Mouse (Mus musculus) ovary, postnatal 10 days (tissue): Measurements from ENCODE around the gene Il1rn.

Experiments
- DNase-seq: peaks from one replicate; pipeline ENCODE4 v3.0.0; 2022; ENCODE audit warnings: low spot score

Il1rn gene

DNA sequence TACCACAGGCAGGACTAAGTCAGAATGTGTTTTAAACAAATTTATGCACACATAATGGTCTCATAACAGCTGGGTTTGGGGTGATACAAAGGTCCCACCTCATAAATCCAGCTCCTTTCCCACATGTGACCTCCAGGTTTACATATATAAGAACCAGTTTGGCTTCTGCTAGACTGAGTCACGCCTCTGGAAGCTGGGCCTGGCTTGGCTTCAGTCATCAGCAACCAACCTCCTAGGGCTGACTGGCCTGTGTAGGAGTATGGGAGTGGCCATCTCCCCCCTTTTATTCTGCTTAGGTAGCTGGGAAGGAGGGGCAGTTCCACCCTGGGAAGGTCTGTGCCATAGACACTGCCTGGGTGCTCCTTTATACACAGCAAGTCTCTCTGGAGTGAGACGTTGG, at the start of gene Il1rn:
Gene Il1rn (plus strand): TSS at position 309 of the 400 bp plus-strand sequence.
- DNase-seq = no peak

DNA sequence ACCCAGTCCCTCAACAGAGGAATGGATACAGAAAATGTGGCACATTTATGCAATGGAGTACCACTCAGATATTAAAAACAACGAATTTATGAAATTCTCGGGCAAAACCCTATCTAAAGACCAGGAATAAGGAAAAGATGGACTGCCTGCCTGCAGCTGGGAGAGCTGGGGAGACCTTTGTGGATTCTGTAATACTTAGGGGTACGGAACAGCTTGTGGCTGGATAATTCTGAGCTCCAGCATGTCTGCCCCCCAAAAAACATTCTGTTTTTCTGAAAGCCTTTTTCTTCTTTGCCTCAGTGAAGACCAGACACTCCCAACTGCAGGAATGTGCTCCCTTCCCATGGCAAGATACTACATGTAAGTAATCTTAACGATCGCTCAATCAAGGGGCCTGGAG, 45.8 kb upstream of the Il1rn start, which contains the start of gene Il1f10:
Gene Il1f10 (plus strand): TSS at position 301 of the 400 bp plus-strand sequence.
- no peak for DNase-seq

DNA sequence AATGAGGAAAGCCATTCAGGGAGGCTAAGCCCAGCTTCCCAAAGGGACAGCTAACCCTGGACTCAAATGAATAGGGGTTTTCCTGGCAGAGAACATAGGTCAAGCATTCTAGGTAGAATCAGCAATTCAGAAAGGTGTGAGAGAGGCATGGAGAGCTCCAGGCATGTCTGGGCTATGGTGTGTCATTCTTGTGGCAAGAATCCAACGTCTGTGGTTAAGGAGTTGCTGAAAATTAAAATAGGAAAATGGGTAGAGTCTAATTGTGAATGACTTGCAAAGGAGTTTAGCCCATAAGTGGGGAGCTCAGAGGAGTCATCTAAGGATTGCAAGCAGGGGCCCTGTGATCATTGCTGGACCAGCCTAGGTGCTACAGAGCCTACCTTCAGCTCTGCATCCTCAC, 42.0 kb upstream of the Il1rn start:
- DNase-seq = no peak

DNA sequence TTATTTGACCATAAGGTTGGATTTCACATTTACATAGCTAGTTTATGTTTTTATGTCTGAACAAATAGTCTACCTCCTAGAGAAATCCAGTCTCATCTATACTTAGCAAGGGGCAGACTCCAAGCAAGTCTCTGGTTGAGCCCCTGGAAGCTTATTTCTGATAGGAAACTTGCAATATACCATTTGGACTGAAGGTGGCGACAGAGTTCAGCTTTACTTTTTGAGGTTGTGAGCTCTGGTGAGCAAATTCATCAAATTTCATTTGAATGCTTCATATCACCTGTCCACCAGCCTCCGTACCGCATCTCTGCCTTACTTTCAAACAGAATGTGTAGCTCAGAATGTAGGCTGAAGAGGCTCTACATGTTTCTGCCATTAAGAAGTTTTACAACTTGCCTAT, 39.8 kb upstream of the Il1rn start:
- DNase-seq = no peak

DNA sequence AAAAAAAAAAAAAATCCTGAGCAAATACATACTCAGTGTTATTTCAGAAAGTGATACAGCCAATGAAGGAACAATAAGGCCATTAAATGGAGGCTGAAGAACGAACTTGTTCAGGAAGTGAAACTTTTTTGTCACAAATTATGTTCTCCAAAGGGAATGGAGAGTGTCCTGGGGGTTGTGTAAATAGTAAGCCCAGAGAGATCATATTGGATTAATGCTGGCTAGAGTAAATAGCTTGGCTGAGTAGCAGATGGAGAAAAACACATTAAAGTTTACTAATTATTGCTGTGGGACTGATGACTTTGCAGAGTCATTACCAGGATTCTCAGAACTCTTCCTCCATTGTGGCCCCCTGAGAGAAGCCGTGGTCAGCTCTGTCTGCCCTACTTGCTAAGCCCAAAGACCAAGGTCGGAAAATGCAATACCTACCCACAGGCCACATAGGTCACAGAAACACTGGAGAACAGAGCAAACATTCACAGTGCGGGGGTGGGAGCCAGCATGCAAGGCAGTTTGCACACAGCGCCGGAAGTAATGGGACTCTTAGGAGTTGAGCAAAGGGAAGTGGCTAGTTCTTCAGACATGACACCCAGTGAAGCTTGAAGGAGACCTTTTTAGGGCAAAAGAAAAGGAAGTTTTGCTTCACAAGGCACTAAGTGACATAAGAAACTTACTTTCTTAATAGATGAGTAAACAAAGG, 25.2 kb upstream of the Il1rn start:
- no peak for DNase-seq

DNA sequence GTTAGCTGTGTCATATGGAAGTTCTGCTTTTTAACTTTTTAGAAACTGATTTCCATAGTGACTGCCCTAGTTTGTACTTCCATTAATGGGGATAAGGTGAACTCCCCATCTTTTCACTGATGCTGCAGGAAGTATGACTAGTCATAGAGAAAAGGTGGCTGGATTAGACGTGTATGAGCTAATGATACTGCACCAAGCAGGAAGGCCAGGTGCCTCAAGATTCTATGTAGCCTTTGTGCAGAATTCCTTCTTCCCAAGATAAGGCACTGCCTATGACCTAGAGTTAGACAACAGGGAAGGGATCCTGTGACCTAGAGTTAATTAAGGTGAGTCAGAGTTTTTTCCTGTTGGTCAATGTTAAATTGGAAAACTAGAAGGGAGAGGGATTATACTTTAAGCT, 19.7 kb upstream of the Il1rn start:
- no peak for DNase-seq

DNA sequence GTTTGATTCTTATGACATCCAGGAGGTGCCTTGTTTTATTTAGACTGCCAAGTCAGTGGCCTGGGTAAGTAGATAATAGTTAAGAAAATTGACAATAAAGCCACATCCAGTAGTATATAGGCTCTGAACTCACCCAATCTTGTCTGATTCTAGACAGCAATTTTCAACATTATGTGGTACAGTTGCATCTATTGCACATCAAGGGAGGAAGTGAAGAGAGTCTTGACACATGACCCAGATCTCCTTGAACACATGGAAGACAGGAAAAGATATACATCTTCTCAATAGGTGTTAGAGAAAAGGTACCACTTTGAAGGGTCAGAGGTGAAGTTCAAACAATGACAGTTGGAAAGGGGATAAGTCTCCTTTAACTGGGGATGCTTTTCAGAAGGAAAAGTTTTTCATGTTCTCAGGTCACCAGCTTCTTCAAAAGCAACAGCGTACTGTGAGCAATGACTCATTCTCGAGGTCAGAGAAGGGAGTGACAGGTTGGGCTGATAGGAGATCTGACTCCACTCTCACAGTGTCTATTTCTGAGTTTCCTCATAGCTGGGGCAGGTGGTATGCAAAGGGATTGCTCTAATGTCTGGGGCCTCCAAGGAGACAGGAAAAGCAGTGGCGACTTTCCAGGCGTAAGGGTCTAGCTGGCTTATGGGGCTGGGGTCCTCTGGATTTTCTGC, 18.6 kb upstream of the Il1rn start:
- DNase-seq = no peak

DNA sequence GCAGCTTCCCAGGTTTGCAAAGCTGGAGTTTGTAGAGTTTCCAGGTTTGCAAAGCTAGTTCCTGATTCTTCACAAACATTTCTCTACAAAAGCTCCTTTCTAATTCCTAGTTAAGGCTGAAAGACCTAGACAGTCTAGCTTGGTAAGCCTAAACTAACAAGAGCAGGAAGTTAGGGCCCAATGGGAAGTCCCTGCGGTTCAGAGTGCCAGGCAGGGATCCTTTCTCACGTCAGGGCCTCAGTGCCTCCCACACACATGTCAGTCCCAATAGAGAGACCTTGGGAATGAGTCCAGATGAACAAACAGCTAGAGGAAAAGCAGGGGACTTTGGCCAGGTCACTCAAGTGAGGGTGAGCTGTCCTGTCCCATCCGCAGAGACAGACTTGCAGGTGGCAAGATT, 1.3 kb upstream of the Il1rn start:
- DNase-seq = no peak

DNA sequence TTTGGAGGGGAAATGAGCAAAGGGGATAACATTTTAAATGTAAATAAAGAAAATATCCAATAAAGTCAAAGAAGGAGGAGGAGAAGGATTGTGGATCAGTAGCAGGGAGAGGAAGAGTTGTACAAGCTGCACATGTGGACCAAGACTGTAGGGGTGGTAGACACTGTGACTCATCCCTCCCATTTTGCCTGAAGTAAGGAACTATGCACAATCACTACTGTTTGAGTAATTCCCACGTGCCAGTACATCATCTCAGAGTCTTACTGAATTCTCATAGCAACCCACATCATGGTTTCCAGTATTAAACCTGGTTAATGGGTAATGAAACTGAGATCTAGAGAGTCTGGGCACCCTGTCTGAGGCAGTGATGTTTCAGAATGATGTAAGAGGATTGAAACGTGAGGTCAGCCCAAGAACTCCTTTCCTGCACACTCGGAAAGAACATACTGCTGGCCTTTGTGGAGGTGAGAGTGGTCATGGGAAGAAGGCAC, 4.8 kb downstream of the Il1rn start:
- no peak for DNase-seq

DNA sequence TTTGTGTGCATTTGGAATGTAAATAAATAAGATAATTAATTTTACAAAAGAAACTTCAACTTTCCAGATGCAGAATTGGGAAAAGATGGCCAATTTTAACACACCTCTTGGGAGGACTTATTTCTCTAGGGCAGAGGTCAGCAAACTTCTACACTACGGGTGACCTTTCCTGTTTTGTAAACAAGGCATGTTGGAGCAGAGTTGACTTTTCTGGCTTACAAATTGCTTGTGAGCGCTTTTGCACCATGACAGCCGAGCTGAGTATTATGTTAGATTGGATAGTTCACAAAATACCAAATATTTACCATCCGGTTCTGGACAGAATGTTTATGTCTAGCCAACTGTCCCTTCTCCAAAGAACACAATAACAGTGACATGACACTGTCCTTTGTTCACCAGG, 8.0 kb downstream of the Il1rn start:
- DNase-seq = no peak

DNA sequence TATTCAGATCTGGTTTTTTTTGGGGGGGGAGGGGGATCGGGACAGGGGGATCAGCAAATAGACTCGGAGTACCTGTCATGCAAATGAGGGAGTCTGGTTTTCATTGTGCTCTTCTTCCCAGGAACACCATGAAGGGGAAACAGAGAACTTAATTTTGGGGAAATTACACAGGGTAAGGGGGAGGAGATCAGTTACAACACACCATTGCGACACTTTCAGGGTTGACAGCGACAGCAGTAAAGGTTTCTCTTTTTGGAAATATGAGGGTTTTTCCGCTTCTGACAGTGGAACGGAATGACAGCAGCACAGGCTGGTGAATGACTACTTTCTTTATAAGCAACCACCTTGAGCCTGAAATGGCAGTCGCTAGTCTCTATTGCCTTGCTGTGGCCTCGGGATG, 8.4 kb downstream of the Il1rn start:
- DNase-seq = no peak

DNA sequence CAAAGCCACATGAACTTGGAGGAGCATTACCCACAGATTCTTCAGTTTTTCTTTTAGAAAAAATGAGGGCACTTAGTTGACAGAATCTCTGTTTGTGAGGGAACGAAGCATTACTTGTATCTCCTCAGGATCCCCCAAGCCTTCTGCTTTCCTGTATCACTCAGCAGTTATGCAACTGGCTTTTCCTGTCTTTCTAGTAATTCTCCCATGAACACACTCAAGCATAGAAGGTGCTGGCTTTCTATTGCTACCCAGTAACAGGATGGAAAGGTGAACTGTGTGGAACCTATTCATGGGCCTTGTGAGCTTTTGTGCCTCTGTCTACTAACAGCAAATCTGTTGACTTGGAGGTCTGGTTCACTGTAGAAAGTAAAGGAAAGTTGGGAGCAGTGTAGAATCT, 11.3 kb downstream of the Il1rn start:
- DNase-seq = no peak

DNA sequence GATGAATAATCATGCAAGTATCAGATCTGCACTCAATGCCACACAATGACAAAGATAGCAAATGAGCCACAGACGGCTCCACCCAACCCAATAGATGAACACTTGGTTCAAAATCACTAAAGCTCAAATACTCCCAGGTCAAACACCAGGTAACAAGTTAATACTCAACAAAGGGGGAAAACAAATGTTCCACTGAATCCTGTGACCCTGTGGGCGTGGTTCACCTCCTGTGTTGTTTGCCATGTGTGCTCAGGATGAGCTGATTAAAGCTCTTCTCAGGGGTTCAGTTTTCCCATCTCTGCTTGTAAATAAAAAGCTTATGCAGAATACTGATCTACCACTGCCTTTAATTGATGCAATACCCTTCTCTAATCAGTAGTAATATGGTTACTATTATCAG, 14.5 kb downstream of the Il1rn start:
- no peak for DNase-seq

DNA sequence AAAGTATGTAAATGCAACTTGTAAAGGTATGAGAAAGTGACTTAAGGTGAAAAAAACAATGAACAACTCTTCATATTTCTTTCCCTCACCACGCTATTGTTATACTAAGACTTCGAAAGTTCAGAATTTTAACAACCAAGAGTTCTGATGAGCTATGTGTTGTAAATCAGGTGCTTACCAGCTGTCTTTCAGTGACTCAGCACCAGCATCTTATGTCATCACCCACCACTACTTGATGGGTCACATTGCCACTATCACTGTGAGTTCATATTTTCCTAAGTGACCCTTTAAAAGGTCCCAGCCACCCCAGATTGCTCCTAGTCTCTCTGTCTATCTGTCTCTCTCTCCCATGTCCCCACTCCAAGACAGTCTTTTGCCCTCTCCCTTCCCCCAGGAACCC, 16.4 kb downstream of the Il1rn start:
- no peak for DNase-seq

DNA sequence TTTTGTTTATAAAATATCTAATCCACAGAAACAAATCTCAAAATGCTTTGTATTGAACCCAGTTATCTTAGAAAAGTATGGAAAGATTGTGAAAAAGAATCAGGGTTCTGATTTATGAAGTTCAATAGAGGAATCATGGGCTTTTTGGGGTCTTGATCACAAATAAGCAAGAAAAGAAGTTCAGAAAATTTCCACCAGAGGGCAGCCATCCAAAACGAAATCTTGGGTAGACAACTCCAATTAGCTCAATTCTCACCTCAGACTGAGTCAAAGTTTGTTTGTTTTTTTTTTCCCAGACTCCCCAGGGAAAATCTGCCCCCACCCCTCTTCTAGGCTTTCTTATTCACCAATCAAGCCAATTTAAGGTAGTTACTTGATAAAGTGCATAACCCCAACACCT, 21.0 kb downstream of the Il1rn start:
- no peak for DNase-seq

DNA sequence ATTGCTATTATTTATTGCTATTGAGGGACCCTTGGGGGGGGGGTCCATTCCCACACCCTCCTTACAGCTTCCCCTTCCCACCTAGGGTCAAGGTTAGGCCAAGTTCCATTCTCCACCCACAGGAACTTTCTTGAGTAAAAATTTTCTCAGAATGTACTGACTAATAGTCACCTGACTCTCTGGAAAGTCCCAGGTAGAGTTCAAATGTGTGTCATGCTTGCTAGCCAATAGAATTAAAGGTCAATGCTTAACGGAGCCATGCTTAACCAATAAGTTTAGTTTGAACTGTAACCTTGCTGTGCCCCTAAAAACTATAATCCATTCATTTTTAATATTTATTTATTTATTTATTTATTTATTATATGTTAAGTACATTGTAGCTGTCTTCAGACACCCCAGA, 22.7 kb downstream of the Il1rn start:
- DNase-seq = no peak

DNA sequence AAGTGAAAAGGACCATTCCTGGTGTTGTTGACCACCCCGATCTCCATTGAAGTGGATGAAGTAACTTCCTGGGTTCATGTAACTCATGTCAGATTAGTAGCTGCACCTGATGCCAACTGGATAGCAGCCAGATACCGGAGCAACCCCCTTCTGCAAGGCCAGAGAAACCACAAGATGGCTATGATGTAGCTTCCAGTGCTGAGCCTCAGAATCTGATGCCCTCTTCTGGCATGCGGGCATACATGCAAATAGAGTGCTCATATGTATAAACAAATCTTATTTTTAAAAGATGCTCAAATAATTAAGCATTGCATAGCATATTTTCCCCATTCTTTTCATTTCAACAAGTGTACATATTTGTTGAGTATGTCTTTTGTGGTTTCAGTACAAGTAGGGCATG, 27.2 kb downstream of the Il1rn start:
- DNase-seq = no peak

DNA sequence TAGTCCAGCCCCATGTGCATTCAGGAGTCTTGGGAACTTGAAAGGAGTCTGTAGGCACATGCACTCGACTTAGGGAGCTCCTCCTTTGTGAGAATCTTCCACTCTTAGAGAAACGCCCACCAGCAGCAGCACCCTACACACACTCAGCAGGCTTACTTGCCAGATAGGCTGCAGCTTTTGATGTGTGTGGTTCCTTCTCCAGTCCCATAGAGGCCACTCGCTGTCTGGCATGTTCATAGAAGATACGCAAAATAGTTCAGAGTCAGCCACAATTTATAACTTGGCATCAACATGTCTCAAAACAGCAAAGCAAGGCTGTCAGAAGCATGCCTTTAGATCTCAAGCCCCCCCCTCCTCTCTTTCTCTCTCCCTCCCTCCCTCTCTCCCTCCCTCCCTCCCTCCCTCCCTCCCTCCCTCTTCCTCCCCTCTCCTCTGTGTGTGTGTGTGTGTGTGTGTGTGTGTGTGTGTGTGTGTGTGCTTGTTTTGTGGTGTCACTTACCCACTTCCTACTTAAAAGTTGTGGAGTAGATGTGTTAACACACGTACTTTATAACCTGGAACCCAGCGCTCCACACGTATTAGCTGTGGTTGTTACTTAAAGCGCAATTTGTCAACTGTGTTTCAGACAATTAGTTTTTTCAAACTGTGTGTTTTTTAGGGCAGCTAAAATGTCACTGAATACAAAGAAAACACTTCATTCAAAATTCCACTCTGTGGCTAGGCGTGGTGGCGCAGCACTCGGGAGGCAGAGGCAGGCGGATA, 29.7 kb downstream of the Il1rn start:
- no peak for DNase-seq

DNA sequence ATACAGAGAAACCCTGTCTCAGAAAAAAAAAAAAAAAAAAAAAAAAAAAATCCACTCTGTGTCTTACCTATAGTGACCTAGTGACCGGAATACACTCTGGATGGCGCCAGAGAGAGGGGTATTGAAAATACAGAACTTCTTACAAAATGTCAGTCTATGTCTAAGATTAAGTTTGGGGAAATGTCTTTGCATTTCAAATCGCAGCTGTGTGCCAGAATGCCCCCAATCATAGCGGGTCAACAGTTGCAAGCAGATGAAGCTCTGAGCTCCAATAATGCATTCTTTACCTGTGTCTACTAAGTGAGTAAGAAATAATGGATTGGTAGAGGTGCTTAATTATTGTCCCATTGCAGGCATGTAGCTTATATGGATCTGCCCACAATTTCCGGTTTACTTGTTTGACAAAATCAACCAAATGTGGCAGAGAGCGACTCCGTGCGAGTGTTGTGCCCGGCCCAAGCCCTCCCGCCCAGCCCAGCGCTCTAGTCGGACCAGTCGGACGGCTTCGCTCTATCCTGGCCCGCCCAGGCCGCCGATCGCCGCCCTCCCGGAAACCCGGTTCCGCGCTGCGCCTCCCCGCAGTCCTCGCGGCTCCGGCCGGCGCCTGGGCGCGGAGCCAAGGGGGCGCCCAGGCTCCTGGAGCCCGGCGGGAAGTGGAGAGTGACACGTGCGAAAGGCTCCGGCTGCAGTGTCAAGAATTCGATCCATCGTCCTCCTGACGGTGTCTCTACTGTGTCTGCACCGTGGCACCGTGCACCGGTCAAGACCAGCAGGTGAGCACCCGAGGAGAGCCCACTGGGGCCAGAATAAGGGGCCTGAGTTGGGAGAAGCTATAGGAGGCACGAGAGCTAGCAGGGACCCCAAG, 30.6 kb downstream of the Il1rn start, which contains the start of gene Psd4:
Gene Psd4 (plus strand): TSS at position 551 of the 865 bp plus-strand sequence.
- DNase-seq = peak; percentile 22

DNA sequence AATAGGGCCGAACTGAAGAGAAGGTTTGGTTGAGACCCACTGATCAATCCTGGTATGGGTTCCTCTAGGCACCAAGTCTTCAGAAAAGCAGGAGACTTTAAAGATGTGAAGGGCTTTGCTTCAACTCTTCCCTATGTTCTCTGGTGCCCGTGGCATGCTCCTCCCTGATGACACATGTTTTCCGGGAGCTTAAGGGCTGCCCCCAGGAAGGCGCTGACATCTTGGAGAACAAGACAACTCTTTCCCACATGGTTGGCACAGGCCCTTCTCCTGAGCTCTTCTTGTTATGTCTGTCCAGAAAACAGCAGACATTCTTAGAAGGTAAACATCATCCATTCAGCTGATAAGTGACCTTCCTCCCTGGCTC, 31.2 kb downstream of the Il1rn start:
- DNase-seq = no peak

DNA sequence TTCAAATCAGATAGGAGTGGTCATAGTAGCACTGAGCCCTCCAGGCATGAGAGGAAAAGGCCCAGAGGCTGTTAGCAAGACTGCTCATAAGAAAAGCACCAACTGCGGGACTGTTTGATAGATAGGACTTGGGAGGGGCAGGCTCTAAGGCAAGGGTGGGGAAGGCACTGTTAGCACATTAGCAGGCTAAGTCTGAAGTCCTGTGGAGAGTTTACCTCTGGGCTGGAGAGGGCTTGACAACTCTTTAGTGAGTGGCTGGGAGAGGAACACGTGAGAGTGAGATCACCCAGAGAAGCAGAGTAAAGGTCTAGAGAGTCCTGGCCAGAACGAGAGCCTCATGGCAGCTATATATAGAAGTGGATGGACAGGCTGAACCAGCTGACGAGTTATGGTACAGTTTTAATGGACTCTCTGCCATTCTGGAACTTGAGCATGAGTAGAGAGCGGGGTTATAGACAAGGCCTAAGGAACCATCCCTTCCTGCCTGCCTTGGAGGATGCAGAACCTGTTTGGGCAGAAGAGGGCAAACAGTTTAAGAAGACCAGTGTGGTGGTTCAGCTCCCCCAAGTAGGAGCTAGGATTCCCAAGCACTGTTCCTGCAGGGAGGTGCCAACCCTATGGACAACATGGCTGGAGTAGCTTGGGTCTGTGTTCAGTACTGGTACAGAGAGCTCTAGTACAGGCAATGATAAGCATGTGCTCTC, 42.2 kb downstream of the Il1rn start:
- DNase-seq = no peak
